Mouse (Mus musculus): ENCODE data around the gene Pth2.
A peak's percentile ranks its signal among the peaks of the same experiment; 100 is the strongest.
"Not testable (repeated sequence)": the region's sequence is repeated elsewhere in the genome, so short reads cannot be mapped to it uniquely, and the experiment has no call there.

Pth2 gene

GRCm38 (mm10) chr7:45173772-45174171, 7.0 kb upstream of the Pth2 start:
- DNase-seq (ENCODE audit: low spot score in 2 of 2) = not testable (repeated sequence)

- DNase-seq (ENCODE audit: low spot score in 2 of 2) = no peak
Observed at GRCm38 (mm10) chr7:45174567-45175280, 6.1 kb upstream of the Pth2 start.

GRCm38 (mm10) chr7:45175398-45175797, 5.4 kb upstream of the Pth2 start:
- DNase-seq (ENCODE audit: low spot score in 2 of 2) = no peak

DNA sequence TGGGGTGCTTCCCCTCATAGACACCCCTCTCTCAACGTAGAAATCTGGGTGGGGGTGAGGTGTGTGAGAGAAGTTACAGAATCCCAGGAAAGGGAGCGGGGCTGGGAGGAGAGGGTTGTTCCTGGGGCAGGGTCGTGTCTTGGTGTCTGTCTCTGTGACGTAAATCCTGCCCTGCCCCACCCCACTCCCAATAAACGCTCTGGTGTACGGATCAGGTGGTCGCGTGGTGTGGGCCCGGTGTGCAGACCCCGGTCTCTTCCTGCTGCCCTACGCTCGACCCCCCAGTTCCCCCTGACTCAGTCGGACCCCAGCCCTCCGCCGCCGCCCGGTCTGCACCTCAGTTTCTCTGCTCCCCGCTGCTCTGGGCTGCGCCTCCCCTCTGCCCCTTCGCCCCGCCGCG, 4.9 kb upstream of the Pth2 start:
- no peak for DNase-seq (ENCODE audit: low spot score in 2 of 2)

DNA sequence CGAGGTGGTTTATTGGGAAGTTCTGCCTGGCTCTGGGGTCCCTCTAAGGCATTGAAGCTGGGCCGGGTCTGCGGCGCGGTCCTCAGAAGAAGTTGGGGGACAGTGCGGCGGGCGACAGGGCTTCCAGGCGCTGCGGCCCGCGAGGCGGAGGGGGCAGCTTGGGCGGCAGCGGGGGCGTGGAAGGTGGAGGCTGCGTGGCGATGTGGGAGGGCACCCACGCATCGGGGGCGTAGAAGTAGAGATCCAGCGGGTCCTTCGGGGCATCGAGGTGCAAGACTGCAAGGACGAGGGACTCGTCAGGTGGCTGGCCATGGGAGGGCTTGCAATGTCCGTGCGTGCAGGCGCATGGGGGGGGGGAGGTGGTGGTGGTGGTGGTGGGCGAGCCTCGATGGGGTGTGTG, 4.4 kb upstream of the Pth2 start:
- no peak for DNase-seq (ENCODE audit: low spot score in 2 of 2)

GRCm38 (mm10) chr7:45178550-45178949, 2.2 kb upstream of the Pth2 start:
- DNase-seq (ENCODE audit: low spot score in 2 of 2) = no peak

DNA sequence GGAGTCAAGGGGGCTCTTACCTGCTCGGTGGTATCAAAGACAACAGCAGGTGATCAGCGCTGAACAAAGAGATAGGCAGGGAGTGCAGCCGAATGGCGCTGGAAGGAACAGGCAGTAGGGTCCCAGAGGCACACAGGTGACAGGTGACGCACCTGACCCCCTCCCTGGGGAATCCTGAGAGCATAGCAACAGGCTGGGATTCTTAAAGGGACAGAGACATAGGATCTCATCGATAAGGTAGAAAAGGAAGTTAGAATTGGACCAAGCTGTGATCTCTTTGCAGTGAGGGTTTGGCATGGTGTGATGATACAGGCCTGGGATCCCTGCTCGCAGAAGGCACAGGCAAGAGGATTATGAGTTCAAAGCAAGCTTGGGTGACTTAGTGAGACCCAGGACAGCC, 1.3 kb upstream of the Pth2 start, which contains the start of gene Gfy:
Gfy (minus strand) TSS at position 101 of the 400 bp plus-strand sequence.
- DNase-seq (ENCODE audit: low spot score in 2 of 2) = no peak

- DNase-seq (ENCODE audit: low spot score in 2 of 2) = no peak
Observed at GRCm38 (mm10) chr7:45181540-45181939, 745 bp downstream of the Pth2 start.

- peak; percentile 76 to 88 for DNase-seq (ENCODE audit: low spot score in 2 of 2)
Observed at GRCm38 (mm10) chr7:45182199-45182601, 1.4 kb downstream of the Pth2 start.

DNA sequence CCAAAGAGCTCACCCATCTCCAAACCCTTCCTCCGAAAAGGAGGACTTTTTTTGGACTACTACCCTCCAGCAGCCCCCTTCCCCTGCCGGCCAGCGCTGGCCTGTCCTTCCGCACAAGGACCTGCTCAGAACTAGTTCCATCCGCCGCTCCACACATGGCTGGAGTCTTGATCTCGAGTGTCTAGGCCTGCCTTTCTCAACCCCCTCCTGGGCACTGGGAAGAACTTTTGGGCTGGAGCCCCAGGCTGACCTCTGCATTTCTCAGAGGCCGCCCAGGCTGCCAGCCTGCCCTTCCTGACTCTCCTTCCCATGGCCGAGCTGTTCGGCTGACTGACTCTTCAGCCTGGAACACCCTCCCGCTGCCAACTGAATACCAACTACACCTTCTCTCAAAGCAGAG, 1.8 kb downstream of the Pth2 start:
- no peak for DNase-seq (ENCODE audit: low spot score in 2 of 2)

GRCm38 (mm10) chr7:45183672-45184071, 2.9 kb downstream of the Pth2 start:
- DNase-seq (ENCODE audit: low spot score in 2 of 2) = no peak

DNA sequence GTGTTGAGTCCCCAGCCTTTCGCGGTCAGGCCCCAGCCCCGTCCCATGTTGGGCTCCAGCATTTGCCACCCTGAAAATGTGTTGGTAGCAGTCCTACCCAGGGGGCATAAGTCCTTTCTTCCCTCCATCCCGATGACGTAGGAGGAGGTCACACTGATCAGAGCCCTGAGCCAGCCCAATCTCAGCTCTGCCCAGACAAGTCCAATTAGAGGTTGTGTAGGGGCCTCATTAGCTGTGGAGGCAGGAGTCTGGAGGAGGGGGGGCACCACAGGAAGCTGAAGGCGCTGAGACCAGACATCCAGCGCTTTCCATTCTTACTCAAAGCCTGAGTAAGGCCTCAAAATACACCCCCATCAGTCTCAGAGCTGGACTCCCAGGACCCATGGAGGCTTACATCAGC, 5.1 kb downstream of the Pth2 start:
- no peak for DNase-seq (ENCODE audit: low spot score in 2 of 2)

DNA sequence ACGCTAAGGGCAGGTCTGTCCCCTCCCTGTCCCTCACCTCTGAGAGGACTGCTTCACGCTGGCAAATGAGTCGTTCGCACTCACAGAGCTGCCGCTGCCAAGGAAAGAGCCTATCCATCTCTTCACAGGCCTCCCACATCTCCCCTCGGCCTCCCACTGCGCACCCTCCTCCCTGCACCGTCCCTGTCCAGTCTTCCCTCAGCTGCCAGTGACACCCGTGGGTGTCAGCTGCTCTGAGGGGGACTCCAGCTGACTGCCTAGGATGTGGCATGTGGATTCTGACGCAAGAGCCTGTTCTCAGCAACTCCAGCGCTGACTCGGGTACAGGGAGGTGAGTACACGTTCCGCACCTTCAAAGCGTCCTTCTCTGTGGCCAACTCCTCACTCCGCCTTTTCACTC, 8.8 kb downstream of the Pth2 start:
- DNase-seq (ENCODE audit: low spot score in 2 of 2) = no peak

GRCm38 (mm10) chr7:45190186-45190585, 9.4 kb downstream of the Pth2 start:
- no peak for DNase-seq (ENCODE audit: low spot score in 2 of 2)

DNA sequence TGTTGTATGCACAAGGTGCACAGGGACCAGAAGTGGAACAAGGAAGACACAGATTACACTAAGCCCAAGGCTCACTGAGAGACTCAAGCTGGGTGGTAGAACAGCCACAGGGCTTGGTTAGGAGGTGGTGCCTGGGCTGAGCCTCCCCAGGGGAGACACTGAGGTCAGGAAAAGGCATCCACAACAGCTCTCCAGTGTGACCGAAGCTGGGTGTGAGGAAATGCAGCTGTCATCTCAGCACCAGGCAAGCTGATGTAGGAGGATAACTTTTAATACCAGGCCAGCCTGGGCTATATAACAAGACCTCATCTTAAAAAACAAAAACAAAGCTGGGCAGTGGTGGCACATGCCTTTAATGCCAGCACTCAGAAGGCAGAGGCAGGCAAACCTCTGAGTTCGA, 10.4 kb downstream of the Pth2 start:
- DNase-seq (ENCODE audit: low spot score in 2 of 2) = no peak

DNA sequence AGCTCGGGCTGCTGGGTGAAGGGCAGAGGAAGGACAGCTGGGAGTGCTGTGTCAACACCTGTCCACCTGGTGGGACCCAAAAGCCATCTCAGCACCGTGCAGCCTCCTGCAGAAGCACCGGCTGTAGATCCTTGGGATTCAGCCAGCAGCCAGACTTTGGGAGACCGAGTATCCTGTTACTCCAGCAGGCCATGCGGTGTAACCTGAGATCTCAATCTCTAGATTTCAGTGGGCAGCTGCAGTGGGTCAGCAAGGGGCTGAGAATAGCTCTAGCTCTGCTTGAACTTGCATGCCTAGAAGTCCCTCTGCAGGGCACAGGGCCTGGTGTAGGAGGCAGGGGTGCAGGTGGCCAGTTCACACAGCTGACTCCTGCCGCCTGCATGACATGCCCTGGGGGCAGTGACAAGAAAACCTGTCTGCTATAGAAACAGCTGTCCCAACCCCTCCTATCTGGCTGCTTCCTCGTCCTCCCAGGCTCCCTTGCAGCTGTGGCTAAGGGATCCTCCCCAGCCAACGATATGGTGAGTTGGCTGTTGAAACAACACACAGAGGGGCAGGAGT, 11.1 kb downstream of the Pth2 start:
- DNase-seq (ENCODE audit: low spot score in 2 of 2) = no peak

GRCm38 (mm10) chr7:45192585-45193310, 12.0 kb downstream of the Pth2 start:
- DNase-seq (ENCODE audit: low spot score in 2 of 2) = no peak

DNA sequence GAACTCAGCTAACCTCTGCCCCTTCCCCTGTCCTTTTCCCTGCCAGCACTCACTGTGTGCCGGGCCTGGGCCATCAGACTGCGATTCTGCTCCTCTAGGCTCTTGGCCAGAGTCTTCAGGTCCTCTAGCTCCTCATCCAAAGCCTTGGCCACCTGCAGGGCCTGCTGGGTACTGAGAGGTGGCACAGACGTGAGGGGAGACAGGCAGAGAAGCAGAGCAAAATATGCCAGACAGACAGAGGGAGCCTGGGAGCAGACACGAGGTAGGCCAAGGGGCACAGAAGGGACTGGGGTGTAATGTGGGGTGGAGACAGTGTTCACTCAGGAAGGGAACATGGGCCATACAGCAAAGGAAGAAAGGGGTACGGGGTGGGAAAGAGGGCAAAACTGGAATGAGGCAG, 12.6 kb downstream of the Pth2 start:
- no peak for DNase-seq (ENCODE audit: low spot score in 2 of 2)

- no peak for DNase-seq (ENCODE audit: low spot score in 2 of 2)
Observed at GRCm38 (mm10) chr7:45193871-45194785, 13.3 kb downstream of the Pth2 start.

GRCm38 (mm10) chr7:45195341-45196175, 14.8 kb downstream of the Pth2 start:
- no peak for DNase-seq (ENCODE audit: low spot score in 2 of 2)

DNA sequence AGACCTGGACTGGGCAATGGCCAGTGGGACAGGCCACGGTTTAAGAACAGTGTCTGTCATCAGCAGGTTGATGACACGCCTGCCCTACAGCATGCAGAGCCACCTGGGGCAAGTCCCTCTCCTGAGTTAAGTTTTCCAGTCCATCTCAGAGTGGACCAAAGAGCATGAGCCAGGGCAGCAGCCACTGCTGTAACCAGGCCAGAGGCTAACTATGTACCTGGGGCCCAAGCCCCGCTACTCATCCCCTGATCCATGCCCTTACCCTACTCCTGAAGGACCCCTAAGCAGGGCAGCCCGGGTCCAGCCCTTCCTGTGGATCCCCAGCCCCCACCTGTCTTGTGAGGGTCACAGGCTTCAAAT, 15.4 kb downstream of the Pth2 start:
- DNase-seq (ENCODE audit: low spot score in 2 of 2) = no peak
